Mouse (Mus musculus): ENCODE data around the gene Zdhhc14.

DNA sequence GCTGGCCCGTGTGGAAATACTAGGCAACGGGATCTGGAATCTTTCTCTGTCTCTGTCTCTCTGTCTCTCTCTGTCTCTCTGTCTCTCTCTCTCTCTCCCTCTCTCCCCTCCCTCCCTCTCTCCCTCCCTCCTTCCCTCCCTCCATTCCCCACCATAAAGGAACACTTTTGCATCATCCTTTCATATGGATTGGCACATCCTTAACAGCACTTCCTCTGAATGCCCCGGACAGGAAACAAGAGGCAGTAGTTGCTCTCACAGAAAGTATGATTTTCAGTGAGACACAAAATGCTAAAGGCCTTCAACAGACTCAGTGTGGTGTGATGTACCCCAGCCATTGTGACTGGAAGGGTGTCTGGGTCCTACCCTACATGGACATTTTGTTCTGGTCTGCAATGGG lies 89.9 kb downstream of the Zdhhc14 start:
- no peak for TF ChIP-seq POLR2A (IDR thresholded peaks at IDR 0.05; ENCODE audit: low read depth, low read length)
- no peak for TF ChIP-seq JUND (conservative IDR thresholded peaks at IDR 0.05; ENCODE audit: low read depth, low read length)
- TF ChIP-seq CTCF (conservative IDR thresholded peaks at IDR 0.05 in 1 of 2, IDR thresholded peaks at IDR 0.05 in 1 of 2; ENCODE audit: low read depth in 2 of 2, low read length in 2 of 2), result no peak
- TF ChIP-seq BHLHE40 (IDR thresholded peaks at IDR 0.05; ENCODE audit: low read depth, low read length), result no peak
- TF ChIP-seq EP300 (IDR thresholded peaks at IDR 0.05; ENCODE audit: low read length), result no peak

All from CH12.LX (cell line).